Mouse (Mus musculus) left cerebral cortex, adult 6 months (tissue): ENCODE measurements around the gene Nop14. TPM values are rescaled to one million over a fixed set of nuclear protein-coding genes. Genes with fewer than 3 reads are reported as not detected.

Experiments
- long read RNA-seq, 2 experiments: library from polyadenylated mRNA; unstranded; transcript quantifications; one replicate each; pipeline ENCODE4 v2.0.0; 2019 to 2020
- polyA plus RNA-seq: library from polyadenylated mRNA; unstranded; fragments of <200 nt; fragmentation: Nextera tagmentation; gene quantifications from 2 replicates; pipeline ENCODE4 v1.2.3, GENCODE M21; 2021

The Nop14 gene
- polyA plus RNA-seq: 12.0 and 13.1 TPM in 2 replicates
- long read RNA-seq, experiment 1, transcript Nop14-201 (18 exons, 2,702 nt): major isoform, 12 of 28 reads
- long read RNA-seq, experiment 1, partial matches to known transcripts: 12 of 28 reads
- long read RNA-seq, experiment 1, other reads (novel, unspliced or antisense): 4 of 28 reads
- long read RNA-seq, experiment 2, partial matches to known transcripts: 39 of 42 reads
- long read RNA-seq, experiment 2, other reads (novel, unspliced or antisense): 2 of 42 reads

DNA sequence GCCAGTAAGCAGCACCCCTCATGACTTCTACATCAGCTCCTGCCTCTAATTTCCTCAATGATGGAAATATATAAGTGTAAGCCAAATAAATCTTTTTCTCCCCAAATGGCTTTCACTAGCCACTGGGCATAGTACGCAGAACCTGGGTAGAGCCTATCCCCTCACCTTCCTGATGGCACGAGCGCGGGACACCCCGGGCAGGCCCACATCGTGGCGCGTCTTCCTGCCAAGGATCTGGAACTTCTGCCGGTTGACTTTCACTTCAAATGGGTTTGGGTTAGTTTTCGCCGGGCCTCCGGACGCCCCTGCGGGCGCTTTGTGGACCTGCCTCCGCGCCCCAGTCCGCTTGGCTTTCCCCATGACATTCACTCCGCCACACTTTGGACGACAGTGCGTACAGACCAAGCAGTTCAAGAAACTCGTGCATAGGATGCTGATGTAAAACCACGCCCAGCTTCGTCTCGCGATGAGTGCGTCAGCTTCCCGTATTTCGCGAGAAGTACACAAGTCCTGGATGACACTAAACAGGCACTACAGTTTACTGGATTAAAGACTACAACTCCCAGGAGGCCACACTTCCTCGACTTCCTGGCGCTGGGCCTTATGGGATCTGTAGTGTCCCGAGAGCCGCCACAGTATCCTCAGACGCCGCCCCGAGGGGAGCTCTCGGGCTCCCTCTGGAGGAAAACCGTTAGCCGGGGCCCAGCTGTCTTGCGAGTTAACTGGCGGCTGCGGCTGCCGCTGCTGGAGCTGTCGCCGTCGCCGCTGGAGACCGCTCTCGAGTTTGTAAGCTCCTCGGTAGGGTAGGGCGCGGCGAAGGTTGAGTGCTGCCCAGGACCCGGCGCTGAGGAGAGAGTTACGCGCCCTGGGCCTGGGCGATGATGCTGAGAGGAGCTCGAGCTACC, at the start of gene Nop14, which contains the start of gene Grk4:
Nop14 (minus strand) TSS at position 463 of the 905 bp plus-strand sequence.
Grk4 (plus strand) TSS at position 694 of the 905 bp plus-strand sequence.

DNA sequence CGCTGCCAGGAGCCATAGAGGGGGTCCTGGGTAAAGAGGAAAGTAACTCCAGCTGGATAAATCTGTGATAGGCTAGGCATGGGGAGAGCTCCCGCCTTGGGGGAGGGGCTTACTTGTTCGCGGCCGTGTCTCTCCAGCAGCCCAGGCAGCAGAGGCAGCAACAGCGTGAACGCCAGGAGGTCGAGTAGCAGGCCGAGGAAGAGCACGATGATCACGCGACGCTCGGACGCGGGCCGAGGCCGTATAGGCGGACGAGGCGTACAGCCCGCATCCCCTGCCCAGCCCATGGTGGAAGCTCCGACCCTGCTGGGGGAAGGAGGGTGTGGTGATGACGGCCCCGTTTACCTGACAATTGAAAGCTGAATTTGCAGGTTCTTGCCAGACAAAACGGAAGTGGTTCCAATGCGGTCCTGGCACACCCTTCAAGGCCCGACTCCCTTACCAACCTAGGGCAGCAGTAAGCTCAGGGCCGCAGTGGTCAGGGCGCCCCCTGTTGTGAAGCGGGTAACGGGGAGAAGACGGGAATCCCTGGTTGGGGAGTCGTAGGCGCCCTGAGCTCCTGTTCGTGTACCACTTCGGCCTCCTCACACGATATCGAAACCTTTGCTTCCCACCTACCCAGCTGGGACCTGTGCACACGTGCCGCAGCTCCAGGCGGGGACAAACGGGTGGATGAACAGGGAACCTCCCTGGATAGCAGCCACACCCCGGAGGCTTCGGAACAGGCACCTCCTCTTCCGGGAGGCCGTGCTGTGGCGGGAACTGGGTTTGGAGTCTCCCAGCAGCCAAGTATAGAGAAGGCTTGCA, 23.3 kb downstream of the Nop14 start, which contains the start of gene Mfsd10:
Mfsd10 (minus strand) TSS at position 732 of the 807 bp plus-strand sequence.

Other genes starting within 250 kb of the Nop14 start
- 5.8 and 7.6 TPM in 2 replicates for gene Tnip2, start 146.2 kb downstream of the Nop14 start, polyA plus RNA-seq
- gene Sh3bp2, start 134.3 kb downstream of the Nop14 start, polyA plus RNA-seq: 0.58 and 1.3 TPM in 2 replicates
- gene Add1, start 86.5 kb downstream of the Nop14 start, polyA plus RNA-seq: 91.9 and 163 TPM in 2 replicates
- gene Mfsd10, start 22.9 kb downstream of the Nop14 start, polyA plus RNA-seq: 16.5 and 17.6 TPM in 2 replicates
- gene Grk4, start 231 bp upstream of the Nop14 start, polyA plus RNA-seq: 0.74 and 1.6 TPM in 2 replicates
- gene Htt, start 101.6 kb upstream of the Nop14 start, polyA plus RNA-seq: 6.9 and 8.0 TPM in 2 replicates
- gene Msantd1, start 247.9 kb upstream of the Nop14 start, polyA plus RNA-seq: 1.9 and 2.9 TPM in 2 replicates